In genomic region chrX:36587304-36588209, GRCm38 (mm10) we compare ENCODE assay signal across 9 mouse cellular contexts. TPM values are rescaled to one million over a fixed set of nuclear protein-coding genes. Genes with fewer than 3 reads are reported as not detected.
DNase-seq lines count a peak whose midpoint lies in the region; ATAC-seq and TF ChIP-seq lines count a peak whose summit lies in the region.
"Had no signal": no experiment of that assay in that cellular context is flagged by ENCODE, and none has a peak within 500 bp of the region (broad histone marks: within the 10 kb centered on the region; RNA-seq: fewer than 3 reads in every experiment).

No protein-coding gene starts in this region.

- no peak for TF ChIP-seq POLR2A in liver, adult 2 months (IDR thresholded peaks at IDR 0.05; ENCODE audit: extremely low read depth, insufficient read depth, low read length)
- TF ChIP-seq POLR2A in heart, adult 2 months (IDR thresholded peaks at IDR 0.05; ENCODE audit: insufficient read depth, low read depth, low read length) = no peak

- H3K36me3 ChIP-seq in liver, adult 2 months (ENCODE audit: control insufficient read depth, insufficient read depth, low read length) = no peaks in the 10 kb centered on the region
- no peaks in the 10 kb centered on the region for H3K36me3 ChIP-seq in liver, embryonic 11.5 days (ENCODE audit: control insufficient read depth, insufficient read depth, low read length)
- no peaks in the 10 kb centered on the region for H3K36me3 ChIP-seq in hindbrain, postnatal 0 days (ENCODE audit: insufficient read depth, low read length)
- H3K36me3 ChIP-seq in neural tube, embryonic 12.5 days = no peaks in the 10 kb centered on the region
- H3K36me3 ChIP-seq in heart, adult 2 months (ENCODE audit: control insufficient read depth, insufficient read depth, low read length) = no peaks in the 10 kb centered on the region

- intact Hi-C loops in heart, adult 2 months (cut with DNase I) = no loop called here

- no peak overlapping the region for H3K4me2 ChIP-seq in liver, embryonic 11.5 days
- H3K4me2 ChIP-seq in hindbrain, postnatal 0 days (ENCODE audit: low read depth, low read length) = 0 out of 2 replicates have a peak overlapping the region, but pooled peaks have one; percentile 2
- H3K4me2 ChIP-seq in neural tube, embryonic 12.5 days (replicated peaks) = no peak overlapping the region

- H3K27ac ChIP-seq in liver, adult 2 months (replicated peaks; ENCODE audit: insufficient read depth, low read depth, low read length) = peak overlapping the region; percentile 58
- H3K27ac ChIP-seq in liver, embryonic 11.5 days (ENCODE audit: low read depth, low read length) = no peak overlapping the region
- peak overlapping the region; percentile 71 for H3K27ac ChIP-seq in hindbrain, postnatal 0 days
- H3K27ac ChIP-seq in neural tube, embryonic 12.5 days = no peak overlapping the region
- H3K27ac ChIP-seq in heart, adult 2 months = no peak overlapping the region

- no peak overlapping the region for H3K4me3 ChIP-seq in liver, adult 2 months (ENCODE audit: insufficient read depth, low read depth, low read length)
- no peak overlapping the region for H3K4me3 ChIP-seq in liver, embryonic 11.5 days (ENCODE audit: low read depth, low read length)
- H3K4me3 ChIP-seq in hindbrain, postnatal 0 days (ENCODE audit: low read length) = no peak overlapping the region
- no peak overlapping the region for H3K4me3 ChIP-seq in neural tube, embryonic 12.5 days
- no peak overlapping the region for H3K4me3 ChIP-seq in heart, adult 2 months

- H3K9me3 ChIP-seq in liver, embryonic 11.5 days (ENCODE audit: control insufficient read depth, low read length) = no peaks in the 10 kb centered on the region
- H3K9me3 ChIP-seq in hindbrain, postnatal 0 days (ENCODE audit: low read length) = no peaks in the 10 kb centered on the region
- H3K9me3 ChIP-seq in neural tube, embryonic 12.5 days = no peaks in the 10 kb centered on the region

- no peak for ATAC-seq in CD4-positive, CD25-positive, alpha-beta regulatory T cell, adult 4 months
- no peak for ATAC-seq in liver, embryonic 11.5 days (replicated peaks; ENCODE audit: low FRiP score)
- peak; percentile 94 for ATAC-seq in hindbrain, postnatal 0 days
- ATAC-seq in neural tube, embryonic 12.5 days (ENCODE audit: low FRiP score, low read depth) = peak; percentile 87; the same call in 1 of the 2 replicates

- peak; percentile 12 for DNase-seq in CD4-positive, CD25-positive, alpha-beta regulatory T cell, adult 2 months (ENCODE audit: low read depth, low spot score)
- peak; percentile 79 for DNase-seq in liver, adult 2 months (ENCODE audit: extremely low read depth, low read depth, low spot score)
- DNase-seq in liver, embryonic 11.5 days (ENCODE audit: low spot score) = no peak
- DNase-seq in hindbrain, postnatal 0 days (ENCODE audit: low spot score) = peak; percentile 74
- no peak for DNase-seq in spleen, postnatal 14 days (ENCODE audit: low spot score in 2 of 2)
- no peak for DNase-seq in heart, adult 2 months
- DNase-seq: cerebellum, postnatal 36 days had no signal

- H3K9ac ChIP-seq in liver, adult 2 months (ENCODE audit: low read depth, low read length) = no peak overlapping the region
- H3K9ac ChIP-seq in liver, embryonic 11.5 days (ENCODE audit: low read depth, low read length) = no peak overlapping the region
- no peak overlapping the region for H3K9ac ChIP-seq in hindbrain, postnatal 0 days (replicated peaks; ENCODE audit: low read length)
- H3K9ac ChIP-seq in neural tube, embryonic 12.5 days = no peak overlapping the region
- H3K9ac ChIP-seq in heart, adult 2 months (ENCODE audit: low read depth, low read length) = no peak overlapping the region

- H3K27me3 ChIP-seq in liver, adult 2 months (ENCODE audit: control insufficient read depth, insufficient read depth, low read length) = no peaks in the 10 kb centered on the region
- H3K27me3 ChIP-seq in liver, embryonic 11.5 days (replicated peaks; ENCODE audit: control insufficient read depth, insufficient read depth, low read length) = no peaks in the 10 kb centered on the region
- no peaks in the 10 kb centered on the region for H3K27me3 ChIP-seq in hindbrain, postnatal 0 days (ENCODE audit: insufficient read depth, low read length)
- H3K27me3 ChIP-seq in neural tube, embryonic 12.5 days (replicated peaks) = no peaks in the 10 kb centered on the region
- H3K27me3 ChIP-seq in heart, adult 2 months (ENCODE audit: control insufficient read depth, insufficient read depth, low read length) = no peaks in the 10 kb centered on the region

- no peak for TF ChIP-seq EP300 in heart, adult 2 months (IDR thresholded peaks at IDR 0.05; ENCODE audit: insufficient read depth, low read depth, low read length)

- peaks cover 9% of the 10 kb centered on the region; the same call in 1 of the 2 replicates for H3K4me1 ChIP-seq in liver, adult 2 months (ENCODE audit: control insufficient read depth, insufficient read depth, low read length)
- no peaks in the 10 kb centered on the region for H3K4me1 ChIP-seq in liver, embryonic 11.5 days (replicated peaks; ENCODE audit: control insufficient read depth, insufficient read depth, low read length)
- no peaks in the 10 kb centered on the region for H3K4me1 ChIP-seq in hindbrain, postnatal 0 days (ENCODE audit: insufficient read depth, low read length)
- H3K4me1 ChIP-seq in neural tube, embryonic 12.5 days = no peaks in the 10 kb centered on the region
- H3K4me1 ChIP-seq in heart, adult 2 months (ENCODE audit: control insufficient read depth, insufficient read depth, low read length) = no peaks in the 10 kb centered on the region

- 61% methylated on average over 8 of the region's 8 CpGs for WGBS in liver, adult 2 months
- 61% methylated on average over 8 of the region's 8 CpGs for WGBS in liver, embryonic 11.5 days
- 50% methylated on average over 8 of the region's 8 CpGs for whole genome bisulfite sequencing in hindbrain, postnatal 0 days
- 64% methylated on average over 8 of the region's 8 CpGs for WGBS in neural tube, embryonic 12.5 days
- 60% methylated on average over 8 of the region's 8 CpGs for WGBS in heart, adult 2 months

- no peaks in the 10 kb centered on the region for H3K79me2 ChIP-seq in liver, adult 2 months (ENCODE audit: control insufficient read depth, insufficient read depth, low read length)
- no peaks in the 10 kb centered on the region for H3K79me2 ChIP-seq in heart, adult 2 months (replicated peaks; ENCODE audit: control insufficient read depth, insufficient read depth, low read length)

- TF ChIP-seq CTCF in liver, adult 2 months (IDR thresholded peaks at IDR 0.05; ENCODE audit: low read depth, low read length) = no peak
- TF ChIP-seq CTCF in hindbrain, postnatal 0 days (IDR thresholded peaks at IDR 0.05; ENCODE audit: low read depth) = no peak
- TF ChIP-seq CTCF in heart, adult 2 months (IDR thresholded peaks at IDR 0.05) = no peak

RNA-seq across cellular contexts. Expression of gene Pgrmc1, which starts 10.4 kb away (rescaled TPM):
- 10 to 100 TPM; 57.8 to 64.4 TPM for polyA plus RNA-seq in CD4-positive, CD25-positive, alpha-beta regulatory T cell, adult 4 months (2017; shearing (Covaris generic))
- total RNA-seq in liver, adult 2 months (2014; rRNA removed) = 1,285 and 1,377 TPM in 2 replicates
- 669 and 710 TPM in 2 replicates for polyA plus RNA-seq in liver, adult 2 months (2012; rRNA removed)
- polyA plus RNA-seq in liver, embryonic 11.5 days (2014; fragmentation: Nextera tagmentation; extraction: Ambion mirVana) = 150 and 158 TPM in 2 replicates
- 335 and 360 TPM in 2 replicates for total RNA-seq in hindbrain, postnatal 0 days (2014; rRNA removed)
- polyA plus RNA-seq in hindbrain, postnatal 0 days (2015; fragmentation: Nextera tagmentation; extraction: Ambion mirVana) = 619 and 625 TPM in 2 replicates
- polyA plus RNA-seq in neural tube, embryonic 12.5 days (2016; fragmentation: Nextera tagmentation; extraction: Ambion mirVana) = 393 TPM in 2 replicates
- 10 to 100 TPM; 20.9 to 21.9 TPM for total RNA-seq in heart, adult 2 months (2021)
- 15.0 and 19.3 TPM in 2 replicates for polyA plus RNA-seq in heart, adult 2 months (2012; rRNA removed)

RNA-seq across cellular contexts. Expression of gene Akap17b, which starts 57.6 kb away (rescaled TPM):
- polyA plus RNA-seq in CD4-positive, CD25-positive, alpha-beta regulatory T cell, adult 4 months (2017; shearing (Covaris generic)) = 1 to 10 TPM in 1 of 2 experiments, under 1 TPM in 1; 0.89 to 1.1 TPM
- 1.5 and 1.9 TPM in 2 replicates for total RNA-seq in liver, adult 2 months (2014; rRNA removed)
- polyA plus RNA-seq in liver, adult 2 months (2012; rRNA removed) = 0.48 and 0.55 TPM in 2 replicates
- polyA plus RNA-seq in liver, embryonic 11.5 days (2014; fragmentation: Nextera tagmentation; extraction: Ambion mirVana) = 1.5 and 1.6 TPM in 2 replicates
- total RNA-seq in hindbrain, postnatal 0 days (2014; rRNA removed) = 5.9 and 7.3 TPM in 2 replicates
- 4.8 and 5.1 TPM in 2 replicates for polyA plus RNA-seq in hindbrain, postnatal 0 days (2015; fragmentation: Nextera tagmentation; extraction: Ambion mirVana)
- 4.0 and 4.2 TPM in 2 replicates for polyA plus RNA-seq in neural tube, embryonic 12.5 days (2016; fragmentation: Nextera tagmentation; extraction: Ambion mirVana)
- 1 to 10 TPM; 2.4 to 2.5 TPM for total RNA-seq in heart, adult 2 months (2021)
- 0.45 and 1.2 TPM in 2 replicates for polyA plus RNA-seq in heart, adult 2 months (2012; rRNA removed)

Comparison
In these comparisons a context has a peak if more than half of its experiments do, and no peak if none do; other contexts are left out.
1. DNase-seq: peak in CD4-positive, CD25-positive, alpha-beta regulatory T cell, adult 2 months (single experiment), liver, adult 2 months (single experiment) and hindbrain, postnatal 0 days (single experiment); none in liver, embryonic 11.5 days (single experiment), spleen, postnatal 14 days (0 of 2) and heart, adult 2 months (0 of 2).
2. H3K27ac ChIP-seq: peak in liver, adult 2 months (single experiment) and hindbrain, postnatal 0 days (single experiment); none in liver, embryonic 11.5 days (single experiment), neural tube, embryonic 12.5 days (single experiment) and heart, adult 2 months (single experiment).
3. ATAC-seq: peak in hindbrain, postnatal 0 days (single experiment) and neural tube, embryonic 12.5 days (single experiment); none in CD4-positive, CD25-positive, alpha-beta regulatory T cell, adult 4 months (single experiment) and liver, embryonic 11.5 days (single experiment).